Mouse (Mus musculus) left cerebral cortex, postnatal 4 days (tissue): ENCODE results near the gene Pphln1. TPM values are rescaled to one million over a fixed set of nuclear protein-coding genes. Genes with fewer than 3 reads are reported as not detected.
"Not testable (repeated sequence)": the region's sequence is repeated elsewhere in the genome, so short reads cannot be mapped to it uniquely, and the experiment has no call there.

ENCODE experiments used
- DNase-seq: peaks from one replicate; pipeline ENCODE4 v3.0.0-alpha.2; 2022
- intact Hi-C: fragments of 180-260 bp; cut with DNase I; formaldehyde crosslinking; loops from one replicate; pipeline ENCODE4 v1.15.1; 2025
- total RNA-seq, 2 experiments: library from RNA; stranded (reverse); gene quantifications; 2 replicates each; pipeline ENCODE4 v1.2.3; 2021

Gene Pphln1
- total RNA-seq = 10 to 100 TPM; 39.1 to 43.5 TPM

DNA sequence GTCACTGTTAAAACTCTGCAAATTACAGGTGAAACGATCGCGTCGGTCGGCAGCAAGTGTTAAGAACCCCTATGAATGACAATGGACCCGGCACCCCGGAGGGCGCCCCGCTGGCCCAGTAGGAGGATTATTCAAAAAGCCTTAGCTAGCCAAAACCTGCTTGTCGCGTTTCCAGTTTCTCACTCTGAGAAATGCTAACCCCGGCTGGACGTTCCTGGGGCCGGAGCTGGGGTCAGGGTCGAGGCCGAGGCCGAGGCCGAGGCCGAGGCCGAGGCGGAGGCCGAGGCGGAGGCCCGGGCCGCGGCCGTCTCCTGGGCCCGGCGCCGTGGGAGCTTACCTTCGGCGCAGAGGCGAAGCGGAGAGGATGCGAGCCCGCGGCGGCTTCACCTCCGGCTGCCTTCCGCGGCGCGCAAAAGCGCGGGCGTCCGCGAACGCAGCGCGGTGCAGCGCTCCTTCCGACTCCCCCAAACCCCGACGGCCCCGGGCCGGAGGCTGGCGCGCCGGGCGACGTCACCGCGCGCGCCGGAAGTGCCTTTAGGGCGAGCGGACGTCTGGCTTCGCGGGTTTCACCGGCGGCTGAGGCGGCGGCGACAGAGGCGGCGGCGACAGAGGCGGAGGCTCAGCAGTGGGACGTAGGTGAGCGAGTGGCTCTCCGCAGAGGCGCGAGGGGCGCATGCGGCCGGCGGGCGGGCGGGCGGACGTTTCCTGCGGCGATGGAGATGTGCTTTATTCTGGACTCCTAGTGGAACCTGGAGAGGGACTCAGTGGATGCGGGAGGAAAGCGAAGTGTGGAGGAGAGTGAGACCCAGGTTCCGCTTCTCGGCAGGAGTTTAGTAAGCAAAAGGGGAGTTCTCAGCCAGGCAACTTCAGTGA is at the start of gene Pphln1, which contains the start of gene Zcrb1:
TSS of gene Pphln1 (plus strand) at position 525 of the 873 bp plus-strand sequence.
TSS of gene Zcrb1 (minus strand) at position 509 of the 873 bp plus-strand sequence.
- intact Hi-C loops = no loop called here
- peak; percentile 80 for DNase-seq

DNA sequence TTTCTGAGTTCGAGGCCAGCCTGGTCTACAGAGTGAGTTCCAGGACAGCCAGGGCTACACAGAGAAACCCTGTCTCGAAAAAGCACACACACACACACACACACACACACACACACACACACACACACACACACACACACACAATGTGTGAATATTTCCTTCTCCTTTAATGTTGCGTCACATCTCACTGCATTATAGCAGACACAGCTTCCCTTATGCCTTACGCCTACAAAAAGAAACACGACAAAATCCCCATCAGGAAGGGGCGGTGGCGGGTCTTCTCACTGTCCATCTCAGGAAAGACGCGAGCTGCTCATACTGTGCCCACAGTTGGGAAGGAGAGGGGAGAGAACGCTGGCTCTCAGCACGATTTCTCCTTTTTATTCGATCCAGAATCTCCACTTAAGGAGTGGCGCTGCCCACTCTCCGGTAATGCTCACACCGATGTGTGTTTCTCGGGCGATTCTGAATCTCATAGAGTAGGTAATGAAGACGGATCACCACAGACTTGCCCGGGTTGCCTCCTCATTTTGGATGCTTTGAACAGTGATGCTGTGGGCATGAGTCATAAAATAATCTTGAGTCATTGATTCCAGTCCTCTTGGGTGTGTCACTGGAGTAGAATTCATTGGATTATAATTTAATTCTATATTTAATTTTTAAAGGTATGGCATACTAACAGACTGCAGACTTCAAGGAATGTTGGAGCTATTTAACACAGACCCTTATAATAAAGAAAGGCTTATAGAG is 39.6 kb upstream of the Pphln1 start:
- DNase-seq = no peak
- intact Hi-C loops = no loop called here

DNA sequence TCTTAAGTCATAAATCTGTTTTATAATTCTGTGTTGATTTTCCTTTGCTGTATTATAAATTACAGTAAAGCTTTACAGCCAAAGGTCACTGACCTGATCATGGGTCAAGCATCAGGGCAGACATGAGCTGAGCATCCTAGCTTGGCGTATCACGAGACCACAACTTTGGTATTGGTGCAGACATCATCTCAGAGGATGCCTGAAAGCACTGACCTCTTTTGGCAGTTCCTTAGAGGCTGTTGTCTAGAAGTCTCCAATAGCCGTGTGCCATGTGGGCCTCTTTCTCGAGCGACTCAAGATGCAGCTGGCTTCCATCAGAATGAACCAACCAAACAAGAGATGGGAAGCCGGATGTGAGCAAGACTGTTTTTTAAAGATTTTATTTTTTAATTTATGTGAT is 32.6 kb upstream of the Pphln1 start:
- DNase-seq = no peak
- intact Hi-C loops = no loop called here

DNA sequence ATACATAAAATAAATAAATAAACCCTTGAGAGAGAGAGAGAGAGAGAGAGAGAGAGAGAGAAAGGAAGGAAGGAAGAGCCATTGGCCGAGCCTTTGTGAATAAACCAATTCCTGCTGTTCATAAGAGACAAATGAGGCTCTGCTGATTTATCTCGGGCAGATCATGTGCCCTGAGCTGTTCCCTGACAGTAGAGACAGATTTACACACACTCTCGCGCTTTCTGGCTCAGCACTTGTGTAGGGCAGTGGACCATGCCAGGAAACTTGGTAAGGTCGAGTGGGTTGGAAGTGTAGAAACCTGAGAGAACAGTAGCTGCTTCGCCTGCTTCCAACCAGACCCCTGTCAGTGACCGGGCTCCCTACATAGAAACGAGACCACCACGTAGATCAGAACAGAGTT is 29.6 kb upstream of the Pphln1 start:
- intact Hi-C loops = no loop called here
- no peak for DNase-seq

DNA sequence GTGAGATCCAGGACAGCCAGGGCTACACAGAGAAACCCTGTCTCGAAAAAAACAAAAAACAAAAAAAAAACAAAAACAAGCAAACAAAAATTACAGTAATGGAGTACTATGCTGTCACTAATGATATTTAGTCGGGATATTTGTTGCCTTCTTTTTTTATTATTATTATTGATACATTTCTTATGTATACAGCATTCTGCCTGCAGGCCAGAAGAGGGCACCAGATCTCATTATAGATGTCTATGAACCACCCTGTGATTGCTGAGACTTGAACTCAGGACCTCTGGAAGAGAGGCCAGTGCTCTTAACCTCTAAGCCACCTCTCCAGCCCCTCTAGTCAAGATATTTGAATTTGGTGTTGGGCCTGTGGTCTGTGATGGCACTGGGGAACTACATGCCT is 26.3 kb upstream of the Pphln1 start:
- no peak for DNase-seq
- intact Hi-C loops = no loop called here

DNA sequence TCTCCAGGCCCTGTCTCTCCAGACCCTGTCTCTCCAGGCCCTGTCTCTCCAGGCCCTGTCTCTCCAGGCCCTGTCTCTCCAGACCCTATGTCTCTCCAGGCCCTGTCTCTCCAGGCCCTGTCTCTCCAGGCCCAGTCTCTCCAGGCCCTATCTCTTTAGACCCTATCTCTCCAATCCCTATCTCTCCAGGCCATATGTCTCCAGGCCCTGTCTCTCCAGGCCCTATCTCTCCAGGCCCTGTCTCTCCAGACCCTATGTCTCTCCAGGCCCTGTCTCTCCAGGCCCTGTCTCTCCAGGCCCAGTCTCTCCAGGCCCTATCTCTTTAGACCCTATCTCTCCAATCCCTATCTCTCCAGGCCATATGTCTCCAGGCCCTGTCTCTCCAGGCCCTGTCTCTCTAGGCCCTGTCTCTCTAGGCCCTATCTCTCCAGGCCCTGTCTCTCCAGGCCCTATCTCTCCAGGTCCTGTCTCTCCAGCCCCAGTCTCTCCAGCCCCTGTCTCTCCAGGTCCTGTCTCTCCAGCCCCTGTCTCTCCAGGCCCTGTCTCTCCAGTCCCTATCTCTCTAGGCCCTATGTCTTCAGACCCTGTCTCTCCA is 25.5 kb upstream of the Pphln1 start:
- DNase-seq, intact Hi-C loops: not testable (repeated sequence)

DNA sequence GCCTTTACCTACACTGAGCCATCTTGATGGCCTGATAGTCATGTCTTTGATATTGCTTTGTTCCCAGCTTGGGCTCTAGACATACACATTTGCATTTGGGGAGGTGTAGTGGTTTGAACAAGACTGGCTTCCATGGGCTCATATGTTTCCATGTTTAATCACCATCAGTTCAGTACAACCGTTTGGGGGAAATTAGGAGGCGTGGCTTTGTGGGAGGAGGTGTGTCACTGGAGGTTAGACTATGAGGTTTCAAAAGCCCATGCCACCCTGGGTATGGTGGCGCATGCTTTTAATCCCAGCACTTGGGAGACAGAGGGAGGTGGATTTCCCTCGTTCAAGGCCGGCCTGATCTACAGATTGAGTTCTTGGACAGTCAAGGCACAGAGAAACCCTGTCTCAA is 22.5 kb upstream of the Pphln1 start:
- no peak for DNase-seq
- intact Hi-C loops = no loop called here

DNA sequence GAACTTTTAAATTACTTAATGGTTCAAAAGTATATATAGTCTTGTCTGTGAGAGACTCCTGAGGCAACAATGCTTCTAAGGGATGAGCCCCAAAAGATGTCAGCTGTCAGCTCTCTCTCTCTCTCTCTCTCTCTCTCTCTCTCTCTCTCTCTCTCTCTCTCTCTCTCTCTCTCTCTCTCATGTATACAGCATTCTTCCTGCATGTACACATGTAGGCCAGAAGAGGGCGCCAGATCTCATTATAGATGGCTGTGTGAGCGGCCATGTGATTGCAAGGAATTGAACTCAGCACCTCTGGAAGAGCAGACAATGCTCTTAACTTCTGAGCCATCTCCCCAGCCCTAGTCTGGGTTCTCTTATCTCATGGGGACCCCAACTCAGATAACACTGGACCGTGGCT is 19.0 kb upstream of the Pphln1 start:
- DNase-seq = no peak
- intact Hi-C loops = no loop called here

DNA sequence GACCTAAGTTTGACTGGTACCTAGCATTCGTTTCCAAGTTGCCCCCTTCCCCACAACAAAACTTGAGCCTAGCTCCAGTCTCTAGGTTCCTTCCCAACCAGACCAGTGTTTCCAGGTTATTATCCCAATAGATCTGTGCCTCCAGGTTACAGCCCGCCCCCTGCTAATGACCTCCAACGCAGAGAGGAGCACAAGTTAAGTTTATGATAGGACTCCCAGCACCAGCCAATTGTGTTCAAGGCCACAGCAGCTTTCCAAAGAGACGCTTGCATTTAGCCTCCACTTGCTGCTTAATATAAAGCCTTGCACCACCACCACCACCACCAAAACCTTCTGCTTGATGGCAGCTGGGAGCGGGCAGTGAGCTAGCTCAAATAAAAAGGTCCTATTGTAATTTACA is 16.8 kb upstream of the Pphln1 start:
- intact Hi-C loops = no loop called here

DNA sequence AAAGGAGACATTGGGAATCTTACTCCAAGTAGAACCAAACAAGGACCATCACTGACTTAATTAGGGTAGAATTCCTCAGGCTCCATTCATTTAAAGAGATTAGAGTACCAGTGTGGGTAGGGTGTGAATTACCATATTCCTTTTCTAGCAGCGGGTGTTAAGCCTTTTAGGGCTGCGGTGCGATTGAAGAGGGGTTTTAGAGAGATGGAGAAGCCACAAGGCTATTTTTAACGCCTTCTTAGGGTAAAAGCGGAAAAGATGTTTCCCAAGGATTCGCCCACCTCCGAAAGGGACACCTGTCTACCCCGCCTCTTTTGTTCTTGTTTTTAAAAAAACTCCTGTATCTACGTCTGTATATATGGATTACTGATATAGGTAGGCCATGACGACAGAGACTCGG is 881 bp upstream of the Pphln1 start:
- no peak for DNase-seq
- intact Hi-C loops = no loop called here

More for the DNA sequence above, 16.8 kb upstream of the Pphln1 start:
- no peak for DNase-seq

DNA sequence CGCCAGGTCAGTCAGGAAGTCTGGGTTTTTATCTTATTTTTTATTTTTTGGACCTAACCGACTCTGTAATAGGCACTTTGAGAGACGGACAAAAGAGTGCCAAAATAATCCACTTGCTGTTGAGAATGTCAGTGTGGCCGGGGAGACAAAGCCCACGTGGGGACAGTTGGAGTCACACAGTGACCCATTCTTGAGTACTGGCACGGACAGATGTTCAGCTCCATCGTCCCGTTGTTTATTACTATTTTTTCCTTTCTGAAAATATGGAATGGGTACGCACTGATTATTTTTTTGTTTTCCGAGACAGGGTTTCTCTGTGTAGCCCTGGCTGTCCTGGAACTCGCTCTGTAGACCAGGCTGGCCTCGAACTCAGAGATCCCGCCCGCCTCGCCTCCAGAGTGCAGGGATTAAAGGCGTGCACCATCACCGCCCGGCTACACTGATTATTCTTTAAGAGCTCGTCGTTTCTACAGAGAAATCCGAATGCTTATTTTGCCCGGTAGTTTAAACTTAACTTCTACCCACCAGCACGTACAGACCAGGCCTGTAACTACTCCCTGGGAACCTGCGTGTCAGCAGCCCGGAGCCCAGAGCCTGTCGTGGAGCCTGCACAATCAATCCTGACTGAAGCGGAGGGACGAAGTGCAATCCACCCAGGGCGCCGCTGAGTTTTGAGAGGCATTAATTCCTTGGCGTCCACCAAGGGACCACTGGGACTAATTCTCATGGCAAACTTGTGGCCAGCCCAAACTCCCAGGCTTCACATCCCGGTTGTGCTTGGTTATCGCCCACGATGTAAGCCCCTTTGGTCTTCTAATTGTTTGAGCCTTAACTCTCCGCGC is 770 bp downstream of the Pphln1 start:
- intact Hi-C loops = no loop called here
- peak; percentile 5 for DNase-seq

DNA sequence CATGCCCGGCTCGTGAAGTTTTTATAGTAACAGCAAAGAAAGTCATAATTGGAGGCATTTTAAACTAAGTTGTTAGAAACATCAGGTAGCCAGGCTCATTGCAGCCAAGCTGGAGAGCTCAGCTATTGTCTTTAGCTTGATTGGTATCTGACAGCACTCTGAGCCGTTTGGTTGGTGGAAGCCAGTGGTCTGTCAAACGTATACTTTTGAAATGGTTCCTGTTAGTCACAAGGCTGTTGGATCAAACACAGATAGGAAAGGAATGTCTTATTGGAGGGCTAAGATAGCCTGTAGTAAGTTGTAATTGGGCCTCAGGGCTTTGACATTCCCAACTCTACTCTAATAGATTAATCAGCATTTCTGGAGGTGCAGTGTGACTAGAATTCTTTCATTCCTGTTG is 3.3 kb downstream of the Pphln1 start:
- DNase-seq = no peak
- intact Hi-C loops = no loop called here

DNA sequence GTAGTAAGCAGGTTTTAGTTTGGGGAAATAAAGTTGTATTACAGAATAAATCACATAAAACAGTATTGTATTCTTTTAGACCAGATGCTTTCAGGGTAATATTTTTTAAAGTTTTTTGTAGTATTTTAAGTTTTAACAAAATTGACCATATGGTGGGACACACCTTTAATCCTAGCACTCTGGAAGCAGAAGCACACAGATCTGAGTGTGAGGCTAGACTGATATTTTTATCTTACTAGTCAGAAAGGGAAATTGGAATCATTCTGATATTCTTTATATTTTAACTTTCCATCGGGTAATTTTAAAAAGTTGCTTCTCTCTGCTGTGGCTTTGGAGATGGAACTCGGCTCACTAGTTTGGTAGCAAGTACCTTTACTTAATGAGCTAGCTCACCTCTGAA is 4.6 kb downstream of the Pphln1 start:
- no peak for DNase-seq
- intact Hi-C loops = no loop called here

DNA sequence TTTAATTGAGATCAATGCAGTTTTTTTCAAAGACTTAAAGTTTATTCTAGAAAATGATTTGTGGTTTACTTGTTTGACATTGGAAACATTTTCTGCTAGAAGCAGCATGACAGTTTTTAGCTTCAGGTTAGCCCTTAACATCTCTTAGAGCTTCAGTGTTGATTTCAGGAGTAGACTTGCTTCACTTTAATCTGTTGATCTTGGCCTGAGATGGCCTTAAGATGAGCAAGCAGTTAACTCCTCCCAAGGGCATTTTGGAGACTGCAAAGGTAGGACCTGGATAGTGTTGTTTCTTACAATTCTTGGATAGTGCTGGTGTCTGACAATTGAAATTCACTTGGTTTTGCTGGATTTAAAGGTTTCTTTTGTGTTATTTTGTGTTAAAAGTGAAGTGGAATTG is 6.7 kb downstream of the Pphln1 start:
- no peak for DNase-seq
- intact Hi-C loops = no loop called here

DNA sequence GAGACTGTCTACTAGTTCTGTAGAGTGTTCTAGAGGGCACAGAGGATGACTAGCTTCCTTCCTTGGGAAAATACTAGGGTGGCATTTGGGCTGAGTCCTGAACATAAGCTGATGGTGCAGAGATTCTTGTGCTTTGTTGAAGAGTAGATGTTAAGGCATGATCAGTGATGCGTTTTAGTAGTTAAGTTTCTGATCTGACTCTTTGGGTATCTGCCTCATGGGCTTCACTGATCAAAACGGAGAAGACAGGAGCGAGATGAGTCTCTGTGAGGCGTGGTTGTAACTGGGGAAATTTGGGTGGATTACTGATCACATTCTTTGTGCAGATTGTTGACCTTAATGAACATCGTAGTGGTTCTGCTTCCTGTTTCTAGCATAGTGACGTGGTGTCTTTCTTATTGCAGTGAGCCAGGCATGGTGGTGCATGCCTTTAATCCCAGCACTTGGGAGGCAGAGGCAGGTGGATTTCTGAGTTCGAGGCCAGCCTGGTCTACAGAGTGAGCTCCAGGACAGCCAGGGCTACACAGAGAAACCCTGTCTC is 7.4 kb downstream of the Pphln1 start:
- intact Hi-C loops = no loop called here
- no peak for DNase-seq

DNA sequence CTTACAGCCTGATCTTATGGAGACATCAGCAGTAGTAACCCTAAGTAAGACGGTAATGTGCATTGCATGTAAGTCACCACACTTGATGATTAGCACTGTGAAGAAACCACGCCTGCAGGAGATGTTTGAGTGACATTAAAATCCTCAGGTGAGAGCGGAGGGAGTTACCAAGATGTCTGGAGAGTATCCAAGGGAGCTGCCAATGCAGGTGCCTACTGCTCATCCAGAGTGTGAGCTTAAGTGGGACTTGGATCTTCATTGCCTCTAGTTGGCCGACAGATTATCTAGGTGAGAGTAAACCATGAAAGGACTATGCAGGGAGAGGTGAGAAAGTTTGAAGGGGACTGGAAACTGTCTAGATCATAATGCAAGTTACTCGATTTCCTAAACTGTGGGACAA is 8.3 kb downstream of the Pphln1 start:
- intact Hi-C loops = no loop called here
- DNase-seq = no peak

DNA sequence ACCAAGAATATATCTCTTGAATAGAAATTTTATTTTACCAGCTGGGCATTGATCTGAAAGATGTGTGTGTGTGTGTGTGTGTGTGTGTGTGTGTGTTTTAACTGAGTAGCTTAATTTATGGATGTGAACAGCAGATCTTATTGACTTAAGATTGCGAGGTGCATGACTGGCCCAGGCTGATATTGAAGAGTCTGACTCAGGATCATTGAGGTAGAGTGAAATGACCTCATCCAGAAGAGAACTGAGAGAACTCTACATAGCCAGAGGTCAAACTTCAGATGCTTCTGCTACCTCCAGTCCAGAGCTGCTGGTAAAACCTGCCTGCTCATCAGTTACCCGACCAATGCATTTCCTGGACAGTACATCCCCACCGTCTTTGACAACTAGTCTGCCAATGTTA is 14.3 kb downstream of the Pphln1 start:
- intact Hi-C loops = no loop called here
- no peak for DNase-seq

DNA sequence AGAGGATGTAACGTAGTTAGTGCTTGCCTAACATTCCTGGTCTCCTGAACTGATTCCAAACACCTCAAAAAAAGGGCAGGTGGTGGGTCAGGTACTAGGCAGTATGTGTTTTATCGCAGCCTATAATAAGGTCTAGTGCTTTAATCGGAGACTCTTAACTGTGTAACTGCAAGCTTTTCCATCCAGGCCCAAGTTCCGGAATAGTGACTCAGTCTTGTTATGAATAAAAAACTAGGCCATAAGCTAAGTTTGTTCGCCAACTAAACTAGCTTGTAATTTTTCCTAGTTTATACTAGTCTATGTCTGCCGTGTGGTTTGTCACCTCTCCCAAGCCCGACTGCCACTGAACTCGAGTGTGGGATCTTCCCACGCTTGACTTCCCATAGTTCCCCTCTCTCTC is 16.3 kb downstream of the Pphln1 start:
- intact Hi-C loops = no loop called here
- no peak for DNase-seq

DNA sequence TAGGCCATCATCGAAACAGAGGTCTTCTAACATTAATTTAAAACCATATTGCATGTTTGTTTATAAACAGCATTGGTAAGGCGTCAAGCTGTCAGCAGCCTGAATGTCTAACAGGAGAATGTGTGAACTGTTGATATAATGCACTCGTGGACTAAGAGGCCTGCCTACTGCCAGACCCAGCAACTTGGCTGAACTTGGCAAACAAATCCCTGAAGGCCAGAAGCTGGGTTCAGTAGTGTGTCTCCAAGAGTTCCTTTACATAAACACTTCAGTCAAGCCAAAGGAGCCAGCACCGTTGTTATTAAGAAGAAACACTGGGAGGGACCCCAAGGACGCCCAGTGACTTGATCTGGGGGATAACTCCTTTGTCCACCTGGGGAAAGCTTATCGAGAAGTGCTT is 18.1 kb downstream of the Pphln1 start:
- intact Hi-C loops = no loop called here

DNA sequence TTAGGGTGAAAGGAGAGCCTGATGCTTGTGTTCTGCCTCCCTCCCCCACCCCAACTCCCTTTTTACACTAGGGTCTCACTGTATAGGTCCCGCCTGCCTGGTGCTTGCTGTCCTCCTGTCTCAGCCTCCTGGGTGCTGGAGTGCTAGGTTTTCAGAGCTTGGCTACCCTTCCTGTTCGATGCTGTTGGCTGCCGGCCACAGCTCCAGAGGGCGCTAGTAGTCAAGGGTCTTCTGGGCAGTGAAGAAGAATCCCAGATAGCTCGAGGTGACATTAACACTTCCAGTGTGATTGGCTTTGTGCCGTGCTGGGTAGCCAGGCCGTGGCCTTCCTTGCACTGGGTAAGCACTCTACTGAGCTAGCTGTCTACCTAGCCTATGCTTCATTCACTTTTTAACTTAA is 22.4 kb downstream of the Pphln1 start:
- intact Hi-C loops = no loop called here

More for the DNA sequence above, 18.1 kb downstream of the Pphln1 start:
- no peak for DNase-seq

More for the DNA sequence above, 22.4 kb downstream of the Pphln1 start:
- peak; percentile 14 for DNase-seq
